Mouse (Mus musculus) forebrain, embryonic 15.5 days (tissue): Measurements from ENCODE around the gene Epc2. TPM values are rescaled to one million over a fixed set of nuclear protein-coding genes. Genes with fewer than 3 reads are reported as not detected.

Experiments
- ATAC-seq: fragments of 200-750 bp; cut with Nextera tagmentation; replicated peaks from 2 replicates; pipeline ENCODE4 v1.8.0; 2017; ENCODE audit warnings: mild to moderate bottlenecking, moderate TSS enrichment, moderate library complexity
- H3K27ac ChIP-seq: fragments of 300-500 bp; sonication (generic); replicated peaks from 2 replicates; pipeline ENCODE4 v1.5.1; 2015; ENCODE audit warnings: mild to moderate bottlenecking, inconsistent platforms
- H3K27me3 ChIP-seq: fragments of 300-500 bp; sonication (generic); 2 replicates; pipeline ENCODE4 v1.6.1; 2015; ENCODE audit warnings: inconsistent platforms
- H3K36me3 ChIP-seq: fragments of 300-500 bp; sonication (generic); 2 replicates; pipeline ENCODE4 v1.6.1; 2015; ENCODE audit warnings: mild to moderate bottlenecking, inconsistent platforms
- H3K4me1 ChIP-seq: fragments of 300-500 bp; sonication (generic); 2 replicates; pipeline ENCODE4 v1.6.1; 2015; ENCODE audit warnings: inconsistent platforms
- H3K4me2 ChIP-seq: fragments of 300-500 bp; sonication (generic); replicated peaks from 2 replicates; pipeline ENCODE4 v1.6.1; 2015; ENCODE audit warnings: mild to moderate bottlenecking, inconsistent platforms
- H3K4me3 ChIP-seq: fragments of 300-500 bp; sonication (generic); 2 replicates; pipeline ENCODE4 v1.5.1; 2015; ENCODE audit warnings: mild to moderate bottlenecking, inconsistent platforms
- H3K9ac ChIP-seq: fragments of 300-500 bp; sonication (generic); replicated peaks from 2 replicates; pipeline ENCODE4 v1.6.1; 2015; ENCODE audit warnings: mild to moderate bottlenecking, inconsistent platforms
- H3K9me3 ChIP-seq: fragments of 300-500 bp; sonication (generic); 2 replicates; pipeline ENCODE4 v1.6.1; 2016; ENCODE audit warnings: inconsistent platforms
- WGBS: fragments of 180-500 bp; shearing (Covaris S2); methylation state at CpG from one replicate; pipeline ENCODE4 v1.1.7; 2015; ENCODE audit warnings: mixed read lengths; 5-methylcytosine and 5-hydroxymethylcytosine counted together
- polyA plus RNA-seq: library from polyadenylated mRNA; unstranded; fragments of >200 nt; fragmentation: Nextera tagmentation; extraction: Ambion mirVana; gene quantifications from 2 replicates; pipeline ENCODE4 v1.2.1, GENCODE M21; 2015

The Epc2 gene
- polyA plus RNA-seq, 1 experiment from 2014 or later = 15.4 TPM

GRCm38 (mm10) chr2:49539745-49540144 lies 88.5 kb downstream of the Epc2 start:
- H3K27ac ChIP-seq = no peak overlapping the region
- H3K4me3 ChIP-seq = no peak overlapping the region
- peaks cover 12% of the 10 kb centered on the region; the same call in 1 of the 2 replicates for H3K36me3 ChIP-seq
- no peak for ATAC-seq
- no peaks in the 10 kb centered on the region for H3K9me3 ChIP-seq
- no peaks in the 10 kb centered on the region for H3K4me1 ChIP-seq
- H3K27me3 ChIP-seq = no peaks in the 10 kb centered on the region
- H3K9ac ChIP-seq = no peak overlapping the region
- H3K4me2 ChIP-seq = no peak overlapping the region
- 89% methylated on average over 2 of the region's 2 CpGs for WGBS

GRCm38 (mm10) chr2:49547813-49548212 lies 96.5 kb downstream of the Epc2 start:
- no peaks in the 10 kb centered on the region for H3K27me3 ChIP-seq
- H3K9me3 ChIP-seq = no peaks in the 10 kb centered on the region
- no peak overlapping the region for H3K27ac ChIP-seq
- ATAC-seq = no peak
- no peak overlapping the region for H3K4me2 ChIP-seq
- WGBS = 91% methylated on average over 5 of the region's 5 CpGs
- H3K4me1 ChIP-seq = no peaks in the 10 kb centered on the region
- peaks cover 27% of the 10 kb centered on the region for H3K36me3 ChIP-seq
- H3K4me3 ChIP-seq = no peak overlapping the region
- H3K9ac ChIP-seq = no peak overlapping the region

GRCm38 (mm10) chr2:49548492-49548891 lies 97.2 kb downstream of the Epc2 start:
- H3K4me2 ChIP-seq = no peak overlapping the region
- no peak overlapping the region for H3K9ac ChIP-seq
- no peaks in the 10 kb centered on the region for H3K4me1 ChIP-seq
- H3K27ac ChIP-seq = no peak overlapping the region
- no peak overlapping the region for H3K4me3 ChIP-seq
- no peak for ATAC-seq
- H3K27me3 ChIP-seq = no peaks in the 10 kb centered on the region
- WGBS = 89% methylated on average over 5 of the region's 5 CpGs
- no peaks in the 10 kb centered on the region for H3K9me3 ChIP-seq
- peaks cover 30% of the 10 kb centered on the region for H3K36me3 ChIP-seq

GRCm38 (mm10) chr2:49553096-49553495 lies 101.8 kb downstream of the Epc2 start:
- H3K4me1 ChIP-seq = no peaks in the 10 kb centered on the region
- no peaks in the 10 kb centered on the region for H3K27me3 ChIP-seq
- WGBS = 85% methylated on average over 2 of the region's 2 CpGs
- H3K36me3 ChIP-seq = peaks cover 14% of the 10 kb centered on the region
- no peak overlapping the region for H3K27ac ChIP-seq
- no peaks in the 10 kb centered on the region for H3K9me3 ChIP-seq
- H3K4me3 ChIP-seq = no peak overlapping the region
- no peak overlapping the region for H3K9ac ChIP-seq
- no peak for ATAC-seq
- H3K4me2 ChIP-seq = no peak overlapping the region

- no peaks in the 10 kb centered on the region for H3K9me3 ChIP-seq
- H3K4me2 ChIP-seq = no peak overlapping the region
- H3K4me3 ChIP-seq = no peak overlapping the region
- H3K4me1 ChIP-seq = no peaks in the 10 kb centered on the region
- 0 out of 2 replicates have a peak, but pooled peaks cover 5% of the 10 kb centered on the region for H3K36me3 ChIP-seq
- H3K27me3 ChIP-seq = no peaks in the 10 kb centered on the region
- WGBS = 96% methylated on average over 4 of the region's 4 CpGs
- no peak overlapping the region for H3K27ac ChIP-seq
- no peak for ATAC-seq
- H3K9ac ChIP-seq = no peak overlapping the region
Measured at GRCm38 (mm10) chr2:49557339-49557738, 106.1 kb downstream of the Epc2 start.

GRCm38 (mm10) chr2:49558361-49558760 lies 107.1 kb downstream of the Epc2 start:
- H3K9ac ChIP-seq = no peak overlapping the region
- no peaks in the 10 kb centered on the region for H3K4me1 ChIP-seq
- no peak overlapping the region for H3K4me2 ChIP-seq
- no peak for ATAC-seq
- no peaks in the 10 kb centered on the region for H3K9me3 ChIP-seq
- H3K36me3 ChIP-seq = no peaks in the 10 kb centered on the region
- 93% methylated on average over 3 of the region's 3 CpGs for WGBS
- no peaks in the 10 kb centered on the region for H3K27me3 ChIP-seq
- H3K4me3 ChIP-seq = no peak overlapping the region
- H3K27ac ChIP-seq = no peak overlapping the region

- no peak overlapping the region for H3K4me2 ChIP-seq
- no peak for ATAC-seq
- 87% methylated on average over 10 of the region's 10 CpGs for WGBS
- no peak overlapping the region for H3K9ac ChIP-seq
- no peak overlapping the region for H3K27ac ChIP-seq
- H3K4me1 ChIP-seq = no peaks in the 10 kb centered on the region
- no peak overlapping the region for H3K4me3 ChIP-seq
- no peaks in the 10 kb centered on the region for H3K36me3 ChIP-seq
- H3K27me3 ChIP-seq = no peaks in the 10 kb centered on the region
- no peaks in the 10 kb centered on the region for H3K9me3 ChIP-seq
Measured at GRCm38 (mm10) chr2:49562688-49563350, 111.5 kb downstream of the Epc2 start.

GRCm38 (mm10) chr2:49569862-49570777 lies 118.8 kb downstream of the Epc2 start:
- Histone ChIP-seq H3K27ac (peak overlapping the region; percentile 76), H3K36me3 (no peaks in the 10 kb centered on the region), H3K4me1 (peaks cover 35% of the 10 kb centered on the region), H3K4me3 (no peak overlapping the region), H3K9ac (no peak overlapping the region), H3K4me2 (peak overlapping the region; percentile 14; the same call in 1 of the 2 replicates), H3K9me3 (no peaks in the 10 kb centered on the region), H3K27me3 (no peaks in the 10 kb centered on the region)
- 26% methylated on average over 16 of the region's 16 CpGs for WGBS
- peak; percentile 76 for ATAC-seq

- Histone ChIP-seq H3K4me1 (peaks cover 35% of the 10 kb centered on the region), H3K4me2 (peak overlapping the region; percentile 14; the same call in 1 of the 2 replicates), H3K9ac (no peak overlapping the region), H3K4me3 (no peak overlapping the region), H3K9me3 (no peaks in the 10 kb centered on the region), H3K36me3 (no peaks in the 10 kb centered on the region), H3K27ac (peak overlapping the region; percentile 76; the same call in 1 of the 2 replicates), H3K27me3 (no peaks in the 10 kb centered on the region)
- WGBS = 34% methylated on average over 6 of the region's 6 CpGs
- peak; percentile 41 for ATAC-seq
Measured at GRCm38 (mm10) chr2:49570778-49571101, 119.5 kb downstream of the Epc2 start.

GRCm38 (mm10) chr2:49571159-49571920 lies 120.1 kb downstream of the Epc2 start:
- Histone ChIP-seq H3K4me3 (no peak overlapping the region), H3K36me3 (no peaks in the 10 kb centered on the region), H3K27me3 (no peaks in the 10 kb centered on the region), H3K4me2 (peak overlapping the region; percentile 32), H3K9ac (0 out of 2 replicates have a peak overlapping the region, but pooled peaks have one; percentile 34), H3K9me3 (no peaks in the 10 kb centered on the region), H3K4me1 (peaks cover 35% of the 10 kb centered on the region), H3K27ac (peak overlapping the region; percentile 78)
- ATAC-seq = no peak
- 66% methylated on average over 11 of the region's 11 CpGs for WGBS

- H3K4me2 ChIP-seq = peak overlapping the region; percentile 32
- H3K4me3 ChIP-seq = peak overlapping the region; percentile 3; the same call in 1 of the 2 replicates
- H3K9ac ChIP-seq = peak overlapping the region; percentile 34; the same call in 1 of the 2 replicates
Measured at GRCm38 (mm10) chr2:49572111-49572642, 120.9 kb downstream of the Epc2 start.

More at GRCm38 (mm10) chr2:49572111-49572642, 120.9 kb downstream of the Epc2 start:
- WGBS = 21% methylated on average over 12 of the region's 12 CpGs
- peak overlapping the region; percentile 78 for H3K27ac ChIP-seq
- ATAC-seq = peak; percentile 71
- H3K9me3 ChIP-seq = no peaks in the 10 kb centered on the region
- peaks cover 35% of the 10 kb centered on the region for H3K4me1 ChIP-seq
- no peaks in the 10 kb centered on the region for H3K36me3 ChIP-seq
- H3K27me3 ChIP-seq = no peaks in the 10 kb centered on the region
